Mouse (Mus musculus) cerebellum, postnatal 25 days (tissue): ENCODE data around the gene Fbxw7.
A peak's percentile ranks its signal among the peaks of the same experiment; 100 is the strongest.
"Not testable (repeated sequence)": the region's sequence is repeated elsewhere in the genome, so short reads cannot be mapped to it uniquely, and the experiment has no call there.

Experiments used
- DNase-seq, 2 experiments: peaks; one replicate each; pipeline ENCODE4 v3.0.0; 2021; ENCODE audit warnings: mixed read lengths in 2 of 2

Gene Fbxw7

DNA sequence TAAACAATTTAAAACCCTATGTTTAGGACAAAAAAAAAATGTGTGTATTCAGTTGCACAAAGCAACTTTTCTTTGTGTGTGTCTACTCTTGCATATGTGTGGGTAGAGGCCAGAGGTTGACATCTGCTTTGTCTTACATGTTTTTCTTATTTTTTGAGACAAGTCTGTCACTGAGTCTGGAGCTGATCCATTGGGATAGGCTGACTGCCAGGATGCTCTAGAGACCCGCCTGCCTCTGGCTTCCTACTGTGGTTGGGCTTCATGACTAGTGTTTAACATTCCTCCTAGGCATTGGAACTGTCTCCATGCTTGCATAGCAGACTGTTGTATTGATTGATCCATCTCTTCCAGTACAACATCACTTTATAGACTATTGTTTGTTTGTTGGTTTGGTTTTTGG lies 14.3 kb downstream of the Fbxw7 start:
- DNase-seq, result no peak

DNA sequence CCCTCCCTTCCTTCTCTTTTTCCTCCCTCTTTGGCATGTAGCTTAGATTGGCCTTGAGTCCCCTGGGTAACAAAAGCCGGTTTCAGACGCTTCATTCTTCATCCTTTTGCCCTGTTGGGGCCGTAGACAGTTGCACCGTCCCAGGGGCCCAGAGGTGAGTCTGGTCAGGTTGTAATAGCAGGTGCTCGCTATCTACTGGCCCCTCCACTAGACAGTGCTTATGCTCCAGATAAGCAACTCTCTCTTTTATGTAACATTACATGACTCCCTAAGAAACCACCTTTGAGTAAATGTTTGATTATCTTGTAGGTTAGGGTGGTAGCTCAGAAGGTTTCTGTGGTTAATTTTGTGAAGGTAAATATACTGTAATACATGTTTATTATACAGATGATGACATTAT lies 21.0 kb downstream of the Fbxw7 start:
- no peak for DNase-seq

DNA sequence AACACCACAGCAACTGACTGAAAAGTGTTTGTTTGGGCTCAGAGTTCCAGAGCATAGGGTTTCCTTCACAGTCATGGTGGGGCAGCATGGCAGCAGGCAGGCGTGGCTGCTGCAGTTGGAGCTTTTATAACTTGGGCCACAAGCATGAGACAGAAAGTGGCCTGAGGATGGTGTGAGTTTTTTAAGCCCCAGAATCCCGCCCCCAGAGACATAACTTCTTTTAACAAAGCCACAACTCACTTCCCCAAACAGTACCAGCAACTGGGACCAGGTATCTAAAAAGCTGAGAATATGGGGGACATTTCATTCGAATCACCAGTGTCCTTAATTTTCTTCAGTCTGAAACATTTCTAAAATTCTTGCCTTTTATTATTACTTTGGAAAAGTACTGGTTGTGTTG lies 22.9 kb downstream of the Fbxw7 start:
- no peak for DNase-seq

DNA sequence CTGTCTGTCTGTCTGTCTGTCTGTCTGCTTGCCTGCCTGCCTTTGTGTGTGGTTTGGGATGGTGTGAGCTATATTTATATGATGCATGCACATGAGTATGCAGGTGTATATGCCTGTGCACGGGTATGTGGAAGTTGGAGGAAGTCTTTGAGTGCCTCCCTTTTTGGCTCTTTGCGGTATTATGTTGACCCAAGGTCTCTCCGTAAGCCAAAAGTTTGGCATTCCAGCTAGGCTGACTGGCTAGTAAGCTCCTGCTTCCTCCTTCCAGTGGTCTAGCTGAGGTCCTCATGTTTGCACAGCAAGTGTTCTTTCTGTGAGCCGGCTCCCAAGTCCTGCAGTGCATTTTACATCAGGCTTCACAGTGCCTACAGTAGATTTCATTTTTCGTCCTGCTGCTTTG lies 24.4 kb downstream of the Fbxw7 start:
- no peak for DNase-seq

DNA sequence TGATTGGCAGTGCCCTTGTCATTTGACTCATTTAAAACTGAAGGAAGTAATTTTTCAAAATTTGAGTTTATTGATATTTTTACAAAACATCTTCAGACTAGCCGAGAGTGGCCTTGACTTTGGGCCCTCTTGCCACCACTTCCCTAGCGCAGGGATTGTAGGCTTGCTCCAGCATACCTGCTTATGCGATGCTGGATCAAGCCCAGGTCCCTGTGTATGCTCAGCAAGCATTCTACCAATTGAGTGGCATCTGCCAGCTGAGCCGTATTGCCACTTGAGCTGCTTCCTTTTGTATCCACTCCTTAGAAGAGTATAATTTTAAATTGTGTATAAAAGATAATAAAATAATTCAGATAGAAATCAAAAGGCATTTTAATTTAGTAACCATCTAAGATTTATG lies 26.2 kb downstream of the Fbxw7 start:
- DNase-seq, result peak; percentile 11 to 42

DNA sequence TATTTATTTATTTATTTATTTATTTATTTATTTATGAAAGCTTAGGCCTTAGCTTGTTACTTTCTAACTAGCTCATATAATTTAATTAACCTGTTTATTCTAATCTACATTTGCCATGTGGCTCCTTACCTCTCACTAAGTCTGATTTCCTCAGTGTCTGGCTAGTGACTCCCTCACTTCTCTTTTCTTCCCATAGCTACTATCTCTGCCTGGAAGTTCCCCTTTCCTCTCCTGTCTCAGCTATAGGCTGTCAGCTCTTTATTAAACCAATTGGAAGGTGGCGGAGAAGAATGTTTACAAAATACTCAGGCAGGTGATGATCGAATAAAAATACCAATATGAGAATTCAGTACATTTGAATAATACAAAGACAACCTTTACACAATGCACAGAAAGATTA lies 27.7 kb downstream of the Fbxw7 start:
- no peak for DNase-seq

DNA sequence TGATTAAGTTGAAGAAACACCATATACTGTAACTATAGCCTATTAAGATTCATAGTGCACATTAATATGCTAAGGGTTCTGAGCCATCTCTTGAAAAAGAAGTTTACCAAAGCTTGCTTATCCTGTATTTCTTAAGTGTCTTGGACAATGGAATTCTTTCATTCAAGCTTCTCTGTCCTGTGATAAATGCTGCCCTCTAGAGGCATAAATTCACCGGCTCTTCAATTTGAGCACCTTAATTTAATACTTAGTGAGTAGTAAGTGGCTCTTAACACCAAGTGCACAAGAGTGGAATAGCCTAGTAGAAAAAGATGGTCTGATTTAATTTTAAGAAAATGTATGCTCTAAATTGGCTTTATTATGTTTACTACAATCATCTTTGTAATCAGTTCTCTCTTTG lies 28.5 kb downstream of the Fbxw7 start:
- peak in 1 of 2 experiments; percentile 67 for DNase-seq

DNA sequence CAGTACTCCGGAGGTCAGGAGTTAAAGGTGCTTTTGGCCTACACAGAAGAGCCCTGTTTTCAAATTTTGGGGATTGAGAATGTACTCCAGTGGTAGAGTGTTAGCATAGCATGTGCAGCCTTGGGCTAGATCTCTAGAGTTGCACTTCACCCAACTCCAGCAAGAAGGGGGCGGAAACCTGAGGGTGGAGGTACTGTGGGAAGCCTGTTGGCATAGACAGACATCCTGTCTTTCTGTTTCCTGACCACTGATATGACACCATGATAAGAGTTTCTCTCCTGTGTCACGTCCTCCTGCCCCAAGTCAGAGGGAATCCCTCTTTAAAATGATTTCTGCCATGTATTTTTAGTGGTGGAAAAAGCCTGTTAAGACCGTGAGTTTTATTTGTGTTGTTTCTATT lies 33.7 kb downstream of the Fbxw7 start:
- no peak for DNase-seq

DNA sequence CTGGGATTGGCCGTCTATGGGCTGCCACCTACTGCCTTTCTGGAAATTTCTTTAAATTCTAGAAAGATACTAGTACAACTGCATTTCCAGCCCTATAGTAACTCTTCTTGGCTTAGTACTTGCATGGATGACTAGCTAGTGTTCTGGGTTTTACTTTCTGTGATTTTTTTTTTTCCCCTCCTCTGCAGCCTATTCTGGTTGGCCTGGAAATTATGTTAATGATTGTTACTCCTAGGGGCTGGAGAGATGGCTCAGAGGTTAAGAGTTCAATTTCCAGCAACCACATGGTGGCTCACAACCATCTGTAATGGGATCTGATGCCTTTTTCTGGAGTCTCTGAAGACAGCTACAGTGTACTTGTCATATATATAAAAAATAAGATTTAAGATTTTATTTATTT lies 35.4 kb downstream of the Fbxw7 start:
- no peak for DNase-seq

DNA sequence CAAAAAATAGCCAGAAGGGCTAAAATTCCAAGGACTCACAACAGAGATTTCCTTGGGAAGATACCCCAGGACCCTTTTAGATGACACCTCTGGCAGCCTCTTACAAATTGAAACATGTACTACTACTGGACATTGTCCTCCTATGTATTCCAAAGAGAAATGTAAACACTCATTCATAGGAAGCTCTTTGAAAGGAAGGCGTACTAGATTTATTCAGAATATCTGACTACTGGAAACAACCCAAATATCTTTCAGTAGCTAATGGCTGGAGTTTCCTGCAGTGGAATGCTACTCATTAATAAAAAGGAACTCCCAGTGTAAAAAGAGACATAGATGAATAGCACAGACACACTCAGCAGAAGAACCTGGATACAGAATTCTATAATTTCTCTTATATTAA lies 36.7 kb downstream of the Fbxw7 start:
- no peak for DNase-seq

DNA sequence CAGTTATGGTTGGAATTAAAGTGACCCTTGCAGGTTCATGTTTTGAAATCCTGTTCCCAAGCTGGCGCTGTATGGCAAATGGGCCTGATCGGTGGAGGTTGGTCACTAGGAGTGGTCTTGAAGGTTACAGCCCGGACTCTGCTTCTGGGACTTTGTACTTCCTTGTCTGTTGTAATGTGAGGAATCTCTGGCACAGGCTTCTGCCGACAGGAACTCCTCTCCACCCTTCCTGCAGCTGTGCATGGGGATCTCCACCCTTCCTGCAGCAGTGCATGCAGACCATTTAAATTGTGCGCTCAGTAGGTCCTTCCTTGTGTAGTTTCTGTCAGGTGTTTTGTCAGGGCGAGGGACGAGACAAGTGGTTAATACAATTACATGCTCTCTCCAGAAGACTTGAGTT lies 37.8 kb downstream of the Fbxw7 start:
- no peak for DNase-seq

DNA sequence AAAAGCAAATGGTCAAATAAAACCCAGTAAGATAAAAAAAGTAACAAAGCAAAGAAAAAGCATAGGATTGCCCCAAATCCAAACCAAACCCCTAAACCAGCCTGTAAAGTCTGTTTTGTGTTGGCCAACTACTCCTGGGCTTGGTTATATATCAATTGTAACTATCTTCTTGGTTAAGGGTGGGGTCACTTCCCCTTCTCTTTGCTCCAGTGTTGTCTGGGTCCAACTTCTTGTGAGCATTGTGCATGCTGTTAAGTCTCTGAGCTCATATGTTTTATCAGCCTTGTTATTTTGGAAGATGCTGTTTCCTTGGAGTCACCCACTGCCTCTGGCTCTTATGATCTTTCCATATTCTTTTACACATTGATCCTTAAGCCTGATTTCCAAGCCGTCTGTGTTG lies 39.4 kb downstream of the Fbxw7 start:
- DNase-seq, result no peak

DNA sequence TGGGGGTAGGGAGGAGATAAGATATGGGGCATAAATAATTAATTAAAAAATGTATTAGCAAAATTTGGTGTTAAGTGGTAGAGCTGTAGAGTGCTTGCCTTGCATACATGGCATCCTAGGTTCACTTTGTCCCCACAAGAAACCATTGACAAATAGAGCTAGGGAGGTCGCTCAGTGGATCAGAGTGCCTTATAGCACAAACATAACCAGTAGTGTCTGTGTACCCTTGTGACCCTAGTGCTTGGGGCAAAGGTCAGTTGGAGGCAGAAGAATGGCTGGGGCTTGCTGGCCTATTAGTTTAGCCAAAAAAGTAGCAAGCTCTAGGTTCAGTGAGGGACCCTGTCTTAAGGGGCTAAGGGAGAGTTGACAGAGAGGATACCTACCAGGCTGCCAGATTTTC lies 45.6 kb downstream of the Fbxw7 start:
- no peak for DNase-seq

DNA sequence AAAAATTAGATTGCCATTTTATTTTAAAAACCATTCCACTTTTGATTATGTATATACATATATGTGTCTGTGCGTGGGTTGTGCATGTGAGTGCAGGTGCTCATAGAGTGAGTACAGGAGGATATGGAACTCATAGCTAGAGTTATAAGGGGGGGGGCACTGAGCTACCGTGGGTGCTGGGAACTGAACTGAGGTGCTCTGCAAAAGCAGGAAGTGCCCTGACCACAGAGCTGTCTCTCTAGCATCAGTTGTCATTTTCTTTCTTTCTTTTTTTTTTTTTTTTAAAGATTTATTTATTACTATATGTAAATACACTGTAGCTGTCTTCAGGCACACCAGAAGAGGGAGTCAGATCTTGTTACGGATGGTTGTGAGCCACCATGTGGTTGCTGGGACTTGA lies 46.7 kb downstream of the Fbxw7 start:
- DNase-seq, result not testable (repeated sequence)

DNA sequence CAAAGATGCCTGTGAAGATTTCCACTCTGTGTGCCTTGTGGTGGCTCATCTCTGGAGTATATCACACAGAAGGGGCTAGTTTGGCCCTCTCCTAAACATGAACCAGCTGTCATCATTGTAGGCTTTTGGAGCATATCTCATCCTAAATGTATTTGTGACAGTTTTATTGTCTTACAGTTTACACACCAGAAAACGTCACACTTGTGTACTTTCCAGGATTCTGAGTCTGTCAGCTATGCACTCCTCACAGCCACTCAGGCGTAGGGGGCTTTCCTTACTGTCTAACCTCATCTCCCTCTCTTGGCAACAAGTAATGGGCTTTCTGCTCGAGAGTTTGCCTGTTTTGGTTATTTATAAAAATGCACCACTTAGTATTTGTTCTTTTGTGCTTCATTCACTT lies 50.6 kb downstream of the Fbxw7 start:
- DNase-seq, result no peak

DNA sequence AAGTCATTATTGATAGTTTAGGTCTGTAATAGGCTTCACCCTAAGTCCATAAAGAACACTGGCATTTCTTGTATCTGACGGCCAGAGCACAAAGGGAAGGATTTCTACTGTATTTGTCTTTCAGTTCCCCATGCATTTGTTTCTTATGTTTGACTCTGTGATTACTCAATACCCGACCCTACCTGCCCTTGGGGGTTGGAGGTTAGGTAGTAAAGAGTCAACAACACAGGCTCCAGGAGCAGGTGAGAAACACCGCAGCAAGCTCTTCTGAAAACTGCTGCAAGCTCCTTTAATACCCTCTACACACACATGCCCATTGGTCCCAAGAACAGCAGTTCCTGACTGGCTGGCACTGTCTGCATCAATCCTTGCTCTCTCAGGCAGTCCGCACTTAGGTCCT lies 51.8 kb downstream of the Fbxw7 start:
- DNase-seq, result no peak

DNA sequence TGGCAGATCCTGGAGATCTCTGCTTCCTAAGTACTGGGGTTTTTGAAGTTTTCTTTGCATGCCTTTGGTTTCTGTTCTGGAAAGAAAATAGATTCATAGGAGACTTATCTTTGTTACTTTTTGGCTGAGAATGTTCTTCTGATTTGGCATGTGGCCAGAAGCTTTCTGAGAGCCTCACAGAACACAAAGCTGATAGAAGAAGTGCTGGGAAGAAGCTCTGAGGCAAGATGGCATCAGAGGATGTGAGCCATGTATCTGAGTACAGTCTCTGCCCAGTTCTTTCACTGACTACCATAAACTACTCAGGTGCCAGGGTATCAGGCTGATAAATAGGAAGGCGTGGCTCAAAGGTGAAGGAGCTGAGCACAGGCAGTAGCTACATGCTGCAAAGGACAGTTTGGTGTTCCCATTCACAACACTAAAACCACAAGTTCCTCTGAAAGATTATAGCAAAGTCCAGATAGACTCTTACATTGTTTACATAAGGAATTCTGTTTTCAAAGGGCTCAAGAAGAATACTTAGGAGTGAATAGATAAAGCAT lies 52.4 kb downstream of the Fbxw7 start:
- no peak for DNase-seq

DNA sequence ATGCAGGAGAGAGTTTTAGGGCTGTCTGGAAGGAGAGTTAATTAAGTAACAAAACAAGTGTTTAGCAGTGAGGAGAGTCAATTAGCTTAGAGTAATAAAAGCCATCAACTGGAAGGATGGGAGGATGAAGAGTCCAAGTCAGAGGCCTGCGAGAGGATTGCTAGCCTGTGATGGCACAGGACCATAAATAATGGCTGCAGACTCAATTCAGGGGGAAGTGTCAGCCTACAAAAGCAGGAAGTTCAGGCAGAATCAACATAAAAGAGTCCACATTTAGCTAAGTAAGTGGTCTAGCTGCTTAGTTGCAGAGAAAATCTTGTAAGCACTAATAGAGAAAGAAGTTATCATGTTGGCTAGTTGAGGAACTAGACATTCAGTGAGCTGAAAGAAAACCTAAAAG lies 52.9 kb downstream of the Fbxw7 start:
- DNase-seq, result no peak

DNA sequence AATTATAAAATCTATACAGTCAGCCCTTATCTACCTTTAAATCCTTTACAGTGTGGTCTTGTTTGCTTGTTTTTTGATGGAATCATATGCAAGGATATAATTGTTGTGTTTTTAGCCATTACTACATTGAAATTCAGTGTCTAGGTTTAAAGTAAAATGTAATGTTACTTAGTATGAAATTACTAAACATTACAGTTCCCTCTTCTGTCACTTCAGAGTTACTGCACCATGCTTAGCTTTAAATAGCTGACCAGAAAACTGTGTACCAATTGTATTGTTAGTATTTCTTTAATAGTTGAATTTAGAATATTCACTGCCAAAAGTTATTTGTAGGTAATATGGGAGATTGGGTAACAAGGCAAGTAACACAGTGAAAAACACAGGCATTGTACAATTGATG lies 55.1 kb downstream of the Fbxw7 start:
- DNase-seq, result no peak

DNA sequence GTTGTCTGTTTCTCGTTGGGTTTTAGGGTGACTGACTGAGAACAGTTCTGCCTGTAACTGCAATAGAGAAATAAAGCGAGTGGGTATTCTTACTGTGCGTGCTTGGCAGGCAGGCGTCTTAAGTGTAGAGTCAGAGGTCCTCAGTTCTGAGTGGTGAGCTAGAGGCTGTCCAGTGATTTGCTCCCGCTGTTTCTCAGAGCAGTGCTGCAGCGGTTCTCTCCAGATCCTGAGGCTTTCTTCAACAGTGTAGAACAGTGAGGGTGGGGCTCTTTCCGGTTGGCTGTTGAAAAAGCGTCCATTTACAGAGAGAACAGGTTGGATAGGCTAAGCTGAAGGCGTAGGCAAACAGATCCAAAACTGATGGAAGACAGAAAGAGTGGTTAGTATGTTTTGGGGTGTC lies 60.2 kb downstream of the Fbxw7 start:
- no peak for DNase-seq

DNA sequence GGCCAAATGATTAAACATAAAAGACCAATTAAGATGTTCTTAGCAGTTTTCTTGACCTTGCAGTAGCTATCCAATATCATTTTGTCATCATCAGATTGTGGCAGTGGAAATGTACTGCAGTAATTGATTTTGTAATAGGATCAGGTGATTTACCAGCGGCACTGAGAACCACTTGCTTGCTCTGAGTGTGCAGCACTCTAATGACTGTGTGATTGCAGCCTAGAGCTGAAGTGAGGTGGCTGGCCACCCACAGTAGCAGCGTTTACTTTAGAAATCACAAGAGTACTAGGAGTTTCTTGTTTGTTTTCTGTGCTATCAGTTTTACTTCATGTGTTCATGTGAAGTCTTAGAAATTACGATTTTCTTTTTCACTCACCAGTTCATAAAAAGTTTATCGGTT lies 61.1 kb downstream of the Fbxw7 start:
- DNase-seq, result no peak

DNA sequence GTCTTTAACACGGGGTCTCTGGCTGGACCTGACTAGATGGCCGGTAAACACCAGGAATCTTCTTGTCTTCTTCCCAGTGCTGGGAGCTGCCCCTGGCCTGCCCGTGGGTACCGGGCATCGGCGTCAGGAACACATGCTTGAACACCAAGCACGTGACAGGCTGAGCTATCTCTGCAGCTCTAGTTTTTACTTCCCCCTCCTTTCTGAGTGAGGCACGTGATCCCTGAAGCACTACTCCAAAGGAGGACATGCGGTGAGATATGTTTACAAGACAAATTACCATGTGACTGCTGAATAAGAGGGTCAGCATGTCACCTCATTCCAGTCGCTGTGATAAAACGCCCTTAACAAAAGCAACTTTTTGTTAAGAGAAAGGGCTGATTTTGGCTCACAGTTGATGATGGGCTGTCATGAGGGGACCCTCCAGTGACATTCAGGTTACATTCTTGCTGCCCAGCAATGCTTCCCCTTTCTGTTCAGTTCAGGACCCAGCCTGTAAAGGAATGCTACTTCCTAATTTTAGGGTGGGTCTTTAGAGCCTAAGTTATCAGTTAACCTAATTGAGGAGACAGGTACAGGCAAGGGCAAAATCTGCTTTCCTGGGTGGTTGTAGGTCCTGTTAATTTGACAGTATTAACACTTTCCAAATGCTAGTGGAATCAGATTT lies 68.9 kb downstream of the Fbxw7 start:
- no peak for DNase-seq

DNA sequence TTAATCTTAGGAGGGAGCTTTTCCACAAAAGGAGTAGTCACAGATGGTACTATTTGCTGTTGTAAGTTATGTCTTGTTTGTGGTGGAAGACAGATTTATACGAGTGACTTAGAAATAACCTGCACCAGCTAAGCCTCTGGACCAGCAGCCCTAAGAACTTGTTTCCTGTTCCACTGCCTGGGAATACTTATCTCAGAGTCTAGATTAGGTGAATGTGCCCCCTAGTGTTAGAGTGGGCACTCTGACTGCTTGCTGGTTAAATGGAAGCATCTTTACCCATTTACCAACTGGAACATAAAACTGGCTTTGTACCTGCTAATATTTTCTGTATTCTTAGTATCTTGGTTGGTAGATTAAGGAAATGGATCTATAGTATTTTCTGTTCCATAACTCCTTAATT lies 74.6 kb downstream of the Fbxw7 start:
- DNase-seq, result no peak

DNA sequence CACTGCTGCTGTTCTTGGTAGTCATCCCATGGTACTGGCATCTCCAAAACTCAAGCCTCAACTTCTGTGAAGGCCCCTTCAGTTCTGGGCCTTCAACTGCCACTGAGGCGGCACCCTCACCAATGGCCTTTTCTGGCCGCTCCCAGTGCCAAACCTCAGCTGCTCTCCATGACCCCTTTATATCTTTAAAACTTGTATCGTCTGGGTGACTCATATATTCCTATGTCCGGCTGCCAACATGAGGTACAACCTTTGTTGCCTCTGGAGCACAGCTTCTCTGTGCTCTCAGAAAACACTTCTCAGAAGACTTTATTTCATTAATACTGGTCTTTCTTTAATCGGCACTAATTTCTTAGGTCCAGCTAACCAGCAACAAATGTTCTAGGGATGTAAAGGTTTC lies 75.9 kb downstream of the Fbxw7 start:
- no peak for DNase-seq

DNA sequence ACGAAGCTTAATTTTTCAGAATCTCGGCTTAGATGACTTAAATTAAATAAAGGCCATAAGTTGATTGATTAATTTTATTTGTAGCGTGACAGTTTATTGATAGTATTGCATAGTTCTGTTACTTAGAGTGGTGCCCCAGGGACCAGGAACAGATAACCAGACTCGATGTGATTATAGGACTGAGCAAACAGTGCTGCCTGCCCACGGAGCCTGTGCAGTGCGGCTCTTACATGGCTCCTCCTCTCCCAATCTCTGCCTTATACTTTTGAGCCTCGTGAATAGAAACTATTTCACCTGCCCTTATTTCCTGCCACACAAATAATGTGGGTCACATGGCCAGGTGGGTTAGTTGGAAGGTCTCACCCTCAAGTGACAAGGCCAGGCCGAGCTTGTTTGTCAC lies 82.9 kb downstream of the Fbxw7 start:
- DNase-seq, result no peak

DNA sequence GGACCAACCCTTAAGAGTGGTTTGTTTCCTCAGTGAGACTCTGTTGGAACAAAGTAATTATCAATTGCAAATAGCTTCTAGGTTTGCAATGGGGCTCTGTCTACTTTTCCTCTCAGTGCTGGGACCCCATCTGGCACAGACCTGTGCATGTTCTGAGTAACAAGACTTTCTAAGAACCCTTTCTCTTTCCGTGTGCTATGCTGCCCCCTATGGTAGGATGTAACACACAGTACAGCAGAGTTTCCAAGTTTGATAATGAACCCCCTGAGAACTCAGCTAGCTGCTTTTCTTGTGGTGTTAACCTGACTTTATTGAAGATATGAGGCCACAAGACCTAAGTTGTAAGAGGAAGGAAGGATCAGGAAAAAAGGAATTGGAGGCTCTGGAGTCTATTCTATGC lies 91.5 kb downstream of the Fbxw7 start:
- DNase-seq, result no peak
